Mouse (Mus musculus) splenic B cell, adult 2 months (primary cell): ENCODE measurements around the gene Minpp1.
"Not testable (repeated sequence)": the region's sequence is repeated elsewhere in the genome, so short reads cannot be mapped to it uniquely, and the experiment has no call there.

Experiments used
- DNase-seq: peaks from one replicate; pipeline ENCODE4 v3.0.0-alpha.2; 2011; ENCODE audit warnings: low read depth, low spot score
- H3K27me3 ChIP-seq: 2 replicates; pipeline ENCODE4 v1.6.1; 2012; ENCODE audit warnings: mild to moderate bottlenecking, low read length, moderate library complexity, mixed read lengths; ENCODE audit not compliant: control insufficient read depth, poor library complexity, insufficient read depth, severe bottlenecking
- H3K36me3 ChIP-seq: 2 replicates; pipeline ENCODE4 v1.6.1; 2012; ENCODE audit warnings: mild to moderate bottlenecking, low read length, moderate library complexity, mixed read lengths; ENCODE audit not compliant: control insufficient read depth, poor library complexity, insufficient read depth, severe bottlenecking

The Minpp1 gene

GRCm38 (mm10) chr19:32480255-32480654 lies 5.3 kb upstream of the Minpp1 start:
- H3K27me3 ChIP-seq: no peaks in the 10 kb centered on the region
- no peak for DNase-seq
- H3K36me3 ChIP-seq: no peaks in the 10 kb centered on the region

GRCm38 (mm10) chr19:32480791-32481442 lies 4.7 kb upstream of the Minpp1 start:
- H3K27me3 ChIP-seq: no peaks in the 10 kb centered on the region
- DNase-seq: no peak
- no peaks in the 10 kb centered on the region for H3K36me3 ChIP-seq

- Histone ChIP-seq H3K36me3 (no peaks in the 10 kb centered on the region), H3K27me3 (no peaks in the 10 kb centered on the region)
- DNase-seq: no peak
These were observed 4.1 kb upstream of the Minpp1 start for GRCm38 (mm10) chr19:32481511-32481910.

- peak; percentile 49 for DNase-seq
- Histone ChIP-seq H3K36me3 (no peaks in the 10 kb centered on the region), H3K27me3 (no peaks in the 10 kb centered on the region)
These were observed 468 bp upstream of the Minpp1 start for GRCm38 (mm10) chr19:32484941-32485660.

- DNase-seq: peak; percentile 55
- not testable (repeated sequence) for H3K27me3 ChIP-seq, H3K36me3 ChIP-seq
These were observed 646 bp downstream of the Minpp1 start for GRCm38 (mm10) chr19:32486106-32486724.

- DNase-seq: no peak
- no peaks in the 10 kb centered on the region for H3K36me3 ChIP-seq
- no peaks in the 10 kb centered on the region for H3K27me3 ChIP-seq
These were observed 2.2 kb downstream of the Minpp1 start for GRCm38 (mm10) chr19:32487595-32488255.

GRCm38 (mm10) chr19:32489166-32489895 lies 3.8 kb downstream of the Minpp1 start:
- H3K36me3 ChIP-seq: no peaks in the 10 kb centered on the region
- no peak for DNase-seq
- no peaks in the 10 kb centered on the region for H3K27me3 ChIP-seq

GRCm38 (mm10) chr19:32490976-32491375 lies 5.4 kb downstream of the Minpp1 start:
- DNase-seq: peak; percentile 41
- H3K27me3 ChIP-seq: no peaks in the 10 kb centered on the region
- H3K36me3 ChIP-seq: no peaks in the 10 kb centered on the region

GRCm38 (mm10) chr19:32492339-32492738 lies 6.8 kb downstream of the Minpp1 start:
- H3K27me3 ChIP-seq: no peaks in the 10 kb centered on the region
- H3K36me3 ChIP-seq: peaks cover under 1% of the 10 kb centered on the region; the same call in 1 of the 2 replicates
- DNase-seq: no peak

- H3K36me3 ChIP-seq: peaks cover 4% of the 10 kb centered on the region
- no peaks in the 10 kb centered on the region for H3K27me3 ChIP-seq
- DNase-seq: no peak
These were observed 7.4 kb downstream of the Minpp1 start for GRCm38 (mm10) chr19:32492981-32493380.

GRCm38 (mm10) chr19:32493471-32493870 lies 7.9 kb downstream of the Minpp1 start:
- no peak for DNase-seq
- Histone ChIP-seq H3K36me3 (peaks cover 4% of the 10 kb centered on the region), H3K27me3 (no peaks in the 10 kb centered on the region)

- Histone ChIP-seq H3K27me3 (no peaks in the 10 kb centered on the region), H3K36me3 (peaks cover 4% of the 10 kb centered on the region)
- no peak for DNase-seq
These were observed 9.0 kb downstream of the Minpp1 start for GRCm38 (mm10) chr19:32494611-32495010.

GRCm38 (mm10) chr19:32495034-32495433 lies 9.5 kb downstream of the Minpp1 start:
- DNase-seq: no peak
- no peaks in the 10 kb centered on the region for H3K27me3 ChIP-seq

GRCm38 (mm10) chr19:32497411-32497810 lies 11.8 kb downstream of the Minpp1 start:
- DNase-seq: no peak
- Histone ChIP-seq H3K36me3 (peaks cover 4% of the 10 kb centered on the region), H3K27me3 (no peaks in the 10 kb centered on the region)

More at GRCm38 (mm10) chr19:32495034-32495433, 9.5 kb downstream of the Minpp1 start:
- peaks cover 4% of the 10 kb centered on the region for H3K36me3 ChIP-seq
